Mouse (Mus musculus) macrophage (primary cell): Measurements from ENCODE around the gene Rgs6. TPM values are rescaled to one million over a fixed set of nuclear protein-coding genes. Genes with fewer than 3 reads are reported as not detected.

ENCODE experiments used
- H3K27ac ChIP-seq: fragments of 350-480 bp; formaldehyde crosslinking; 2 replicates; pipeline ENCODE4 v1.9.0; 2021
- H3K36me3 ChIP-seq: fragments of 350-480 bp; formaldehyde crosslinking; 2 replicates; pipeline ENCODE4 v1.9.0; 2021; ENCODE audit errors: inconsistent target
- H3K4me3 ChIP-seq: fragments of 350-480 bp; formaldehyde crosslinking; 2 replicates; pipeline ENCODE4 v1.9.0; 2021; ENCODE audit errors: inconsistent target
- H3K79me2 ChIP-seq: fragments of 350-480 bp; formaldehyde crosslinking; 2 replicates; pipeline ENCODE4 v1.9.0; 2021; ENCODE audit errors: inconsistent target
- WGBS: methylation state at CpG from one replicate; pipeline ENCODE4 v1.1.7; 2026; ENCODE audit warnings: inconsistent platforms; ENCODE audit not compliant: missing documents; 5-methylcytosine and 5-hydroxymethylcytosine counted together
- polyA plus RNA-seq: library from polyadenylated mRNA; stranded (reverse); fragments of 250-400 nt; gene quantifications from 3 replicates; pipeline ENCODE4 v1.2.4, GENCODE M21; 2018; ENCODE audit warnings: inconsistent platforms

The Rgs6 gene
- polyA plus RNA-seq, 1 experiment from 2014 or later: not detected

- Histone ChIP-seq H3K4me3 (no peak overlapping the region), H3K79me2 (no peaks in the 10 kb centered on the region), H3K27ac (no peak overlapping the region), H3K36me3 (no peaks in the 10 kb centered on the region)
- WGBS: 70% methylated on average over 7 of the region's 7 CpGs
Observed at GRCm38 (mm10) chr12:83087555-83087954, 499.5 kb downstream of the Rgs6 start.

- H3K79me2 ChIP-seq: no peaks in the 10 kb centered on the region
- no peaks in the 10 kb centered on the region for H3K36me3 ChIP-seq
- no peak overlapping the region for H3K4me3 ChIP-seq
- no peak overlapping the region for H3K27ac ChIP-seq
- WGBS: 84% methylated on average over 7 of the region's 7 CpGs
Observed at GRCm38 (mm10) chr12:83092001-83092400, 503.9 kb downstream of the Rgs6 start.

- no peak overlapping the region for H3K27ac ChIP-seq
- no peaks in the 10 kb centered on the region for H3K36me3 ChIP-seq
- H3K79me2 ChIP-seq: no peaks in the 10 kb centered on the region
- no peak overlapping the region for H3K4me3 ChIP-seq
- 65% methylated on average over 1 of the region's 1 CpGs for WGBS
Observed at GRCm38 (mm10) chr12:83097787-83098186, 509.7 kb downstream of the Rgs6 start.

- Histone ChIP-seq H3K79me2 (no peaks in the 10 kb centered on the region), H3K4me3 (no peak overlapping the region), H3K27ac (no peak overlapping the region)
Observed at GRCm38 (mm10) chr12:83098646-83099371, 510.7 kb downstream of the Rgs6 start.

GRCm38 (mm10) chr12:83099920-83100319, 511.8 kb downstream of the Rgs6 start:
- 96% methylated on average over 2 of the region's 2 CpGs for WGBS

More at GRCm38 (mm10) chr12:83098646-83099371, 510.7 kb downstream of the Rgs6 start:
- 67% methylated on average over 10 of the region's 10 CpGs for WGBS
- H3K36me3 ChIP-seq: no peaks in the 10 kb centered on the region

GRCm38 (mm10) chr12:83100413-83100812, 512.3 kb downstream of the Rgs6 start:
- H3K36me3 ChIP-seq: no peaks in the 10 kb centered on the region
- 74% methylated on average over 9 of the region's 9 CpGs for WGBS
- no peaks in the 10 kb centered on the region for H3K79me2 ChIP-seq
- no peak overlapping the region for H3K4me3 ChIP-seq
- no peak overlapping the region for H3K27ac ChIP-seq

More at GRCm38 (mm10) chr12:83099920-83100319, 511.8 kb downstream of the Rgs6 start:
- Histone ChIP-seq H3K4me3 (no peak overlapping the region), H3K27ac (no peak overlapping the region), H3K79me2 (no peaks in the 10 kb centered on the region), H3K36me3 (no peaks in the 10 kb centered on the region)

GRCm38 (mm10) chr12:83100848-83101247, 512.8 kb downstream of the Rgs6 start:
- 76% methylated on average over 7 of the region's 7 CpGs for WGBS
- Histone ChIP-seq H3K36me3 (no peaks in the 10 kb centered on the region), H3K4me3 (no peak overlapping the region), H3K79me2 (no peaks in the 10 kb centered on the region), H3K27ac (no peak overlapping the region)

GRCm38 (mm10) chr12:83105514-83106119, 517.5 kb downstream of the Rgs6 start:
- Histone ChIP-seq H3K79me2 (no peaks in the 10 kb centered on the region), H3K27ac (no peak overlapping the region), H3K36me3 (no peaks in the 10 kb centered on the region), H3K4me3 (no peak overlapping the region)
- 56% methylated on average over 9 of the region's 9 CpGs for WGBS

- Histone ChIP-seq H3K36me3 (no peaks in the 10 kb centered on the region), H3K27ac (no peak overlapping the region), H3K79me2 (no peaks in the 10 kb centered on the region), H3K4me3 (no peak overlapping the region)
- 87% methylated on average over 5 of the region's 5 CpGs for WGBS
Observed at GRCm38 (mm10) chr12:83106120-83106517, 518.0 kb downstream of the Rgs6 start.

GRCm38 (mm10) chr12:83109486-83109885, 521.4 kb downstream of the Rgs6 start:
- 83% methylated on average over 4 of the region's 4 CpGs for WGBS
- Histone ChIP-seq H3K27ac (no peak overlapping the region), H3K4me3 (no peak overlapping the region), H3K36me3 (no peaks in the 10 kb centered on the region), H3K79me2 (no peaks in the 10 kb centered on the region)

- Histone ChIP-seq H3K27ac (no peak overlapping the region), H3K79me2 (no peaks in the 10 kb centered on the region), H3K36me3 (no peaks in the 10 kb centered on the region), H3K4me3 (no peak overlapping the region)
- 89% methylated on average over 11 of the region's 11 CpGs for WGBS
Observed at GRCm38 (mm10) chr12:83109891-83110630, 522.0 kb downstream of the Rgs6 start.

GRCm38 (mm10) chr12:83110711-83111110, 522.6 kb downstream of the Rgs6 start:
- H3K36me3 ChIP-seq: no peaks in the 10 kb centered on the region
- WGBS: 90% methylated on average over 3 of the region's 3 CpGs
- H3K4me3 ChIP-seq: no peak overlapping the region
- no peaks in the 10 kb centered on the region for H3K79me2 ChIP-seq
- H3K27ac ChIP-seq: no peak overlapping the region

GRCm38 (mm10) chr12:83112283-83112682, 524.2 kb downstream of the Rgs6 start:
- Histone ChIP-seq H3K36me3 (no peaks in the 10 kb centered on the region), H3K79me2 (no peaks in the 10 kb centered on the region), H3K27ac (no peak overlapping the region), H3K4me3 (no peak overlapping the region)
- 83% methylated on average over 5 of the region's 5 CpGs for WGBS

GRCm38 (mm10) chr12:83112901-83113628, 525.0 kb downstream of the Rgs6 start:
- Histone ChIP-seq H3K27ac (no peak overlapping the region), H3K79me2 (no peaks in the 10 kb centered on the region), H3K4me3 (no peak overlapping the region), H3K36me3 (no peaks in the 10 kb centered on the region)
- WGBS: 48% methylated on average over 5 of the region's 6 CpGs
